Mouse (Mus musculus): ENCODE results near the gene Pnrc1. TPM values are rescaled to one million over a fixed set of nuclear protein-coding genes. Genes with fewer than 3 reads are reported as not detected.
"Not testable (repeated sequence)": the region's sequence is repeated elsewhere in the genome, so short reads cannot be mapped to it uniquely, and the experiment has no call there.

The Pnrc1 gene
- total RNA-seq (2021) (100 to 1,000 TPM; 151 to 170 TPM), polyA plus RNA-seq (2012; rRNA removed) (39.8 and 40.5 TPM in 2 replicates)
- long read RNA-seq, transcript Pnrc1-201 (2 exons, 1,648 nt): major isoform, 73 of 76 reads
- long read RNA-seq, partial matches to known transcripts: 2 of 76 reads
- long read RNA-seq, other reads (novel, unspliced or antisense): 1 of 76 reads

- peaks cover 1% of the 10 kb centered on the region for H3K4me1 ChIP-seq (ENCODE audit: control insufficient read depth, insufficient read depth, low read length)
- no peaks in the 10 kb centered on the region for H3K27me3 ChIP-seq (ENCODE audit: control insufficient read depth, insufficient read depth, low read length)
- no peak within 1 kb of the TSS for H3K9ac ChIP-seq (ENCODE audit: low read depth, low read length)
- H3K4me3 ChIP-seq: peak within 1 kb of the TSS; percentile 51
- H3K27ac ChIP-seq: peak within 1 kb of the TSS; percentile 58
- TF ChIP-seq CTCF (IDR thresholded peaks at IDR 0.05) (no peak), POLR2A (IDR thresholded peaks at IDR 0.05; ENCODE audit: insufficient read depth, low read depth, low read length) (no peak), EP300 (IDR thresholded peaks at IDR 0.05; ENCODE audit: insufficient read depth, low read depth, low read length) (no peak)
- DNase-seq: peak in 1 of 2 experiments; percentile 62
- H3K36me3 ChIP-seq (ENCODE audit: control insufficient read depth, insufficient read depth, low read length): no peaks in the 10 kb centered on the region
- 57% methylated on average over 3 of the region's 3 CpGs for WGBS
- intact Hi-C loops (cut with DNase I): loop anchor here (5.0 kb wide), 1 partner anchor 103 kb away; the partner anchor contains the start of gene Pm20d2
- H3K79me2 ChIP-seq (replicated peaks; ENCODE audit: control insufficient read depth, insufficient read depth, low read length): no peaks in the 10 kb centered on the region
These were observed at the start of gene Pnrc1 for GRCm38 (mm10) chr4:33290002-33290401. Gene Pnrc1 (minus strand): TSS chr4:33290163.

GRCm38 (mm10) chr4:33337999-33338398 is 48.0 kb upstream of the Pnrc1 start:
- H3K27me3 ChIP-seq (ENCODE audit: control insufficient read depth, insufficient read depth, low read length): no peaks in the 10 kb centered on the region
- H3K4me3 ChIP-seq: no peak overlapping the region
- intact Hi-C loops (cut with DNase I): no loop called here
- no peaks in the 10 kb centered on the region for H3K79me2 ChIP-seq (replicated peaks; ENCODE audit: control insufficient read depth, insufficient read depth, low read length)
- no peak for DNase-seq
- no peak overlapping the region for H3K27ac ChIP-seq
- no peaks in the 10 kb centered on the region for H3K4me1 ChIP-seq (ENCODE audit: control insufficient read depth, insufficient read depth, low read length)
- 73% methylated on average over 1 of the region's 1 CpGs for WGBS
- H3K36me3 ChIP-seq (ENCODE audit: control insufficient read depth, insufficient read depth, low read length): no peaks in the 10 kb centered on the region; the same call in 1 of the 2 replicates
- H3K9ac ChIP-seq (ENCODE audit: low read depth, low read length): no peak overlapping the region
- TF ChIP-seq CTCF (IDR thresholded peaks at IDR 0.05) (no peak), POLR2A (IDR thresholded peaks at IDR 0.05; ENCODE audit: insufficient read depth, low read depth, low read length) (no peak), EP300 (IDR thresholded peaks at IDR 0.05; ENCODE audit: insufficient read depth, low read depth, low read length) (no peak)

- H3K4me1 ChIP-seq (ENCODE audit: control insufficient read depth, insufficient read depth, low read length): no peaks in the 10 kb centered on the region
- WGBS: 97% methylated on average over 1 of the region's 1 CpGs
- no peak for DNase-seq
- no peak overlapping the region for H3K4me3 ChIP-seq
- H3K79me2 ChIP-seq (replicated peaks; ENCODE audit: control insufficient read depth, insufficient read depth, low read length): no peaks in the 10 kb centered on the region
- H3K27ac ChIP-seq: no peak overlapping the region
- intact Hi-C loops (cut with DNase I): no loop called here
- H3K27me3 ChIP-seq (ENCODE audit: control insufficient read depth, insufficient read depth, low read length): no peaks in the 10 kb centered on the region
- H3K9ac ChIP-seq (ENCODE audit: low read depth, low read length): no peak overlapping the region
- no peaks in the 10 kb centered on the region for H3K36me3 ChIP-seq (ENCODE audit: control insufficient read depth, insufficient read depth, low read length)
- TF ChIP-seq EP300 (IDR thresholded peaks at IDR 0.05; ENCODE audit: insufficient read depth, low read depth, low read length): no peak
These were observed 43.0 kb upstream of the Pnrc1 start for GRCm38 (mm10) chr4:33332956-33333455.

- H3K27ac ChIP-seq: no peak overlapping the region
- WGBS: 90% methylated on average over 4 of the region's 4 CpGs
- intact Hi-C loops (cut with DNase I): no loop called here
- no peaks in the 10 kb centered on the region for H3K79me2 ChIP-seq (replicated peaks; ENCODE audit: control insufficient read depth, insufficient read depth, low read length)
- no peak for DNase-seq
- H3K4me1 ChIP-seq (ENCODE audit: control insufficient read depth, insufficient read depth, low read length): no peaks in the 10 kb centered on the region
- H3K27me3 ChIP-seq (ENCODE audit: control insufficient read depth, insufficient read depth, low read length): no peaks in the 10 kb centered on the region
- no peak overlapping the region for H3K4me3 ChIP-seq
- no peak for TF ChIP-seq POLR2A (IDR thresholded peaks at IDR 0.05; ENCODE audit: insufficient read depth, low read depth, low read length)
- no peak for TF ChIP-seq EP300 (IDR thresholded peaks at IDR 0.05; ENCODE audit: insufficient read depth, low read depth, low read length)
- TF ChIP-seq CTCF (IDR thresholded peaks at IDR 0.05): no peak
- H3K9ac ChIP-seq (ENCODE audit: low read depth, low read length): no peak overlapping the region
- H3K36me3 ChIP-seq (ENCODE audit: control insufficient read depth, insufficient read depth, low read length): no peaks in the 10 kb centered on the region
These were observed 41.2 kb upstream of the Pnrc1 start for GRCm38 (mm10) chr4:33331147-33331546.

- Histone ChIP-seq H3K27me3 (ENCODE audit: control insufficient read depth, insufficient read depth, low read length) (no peaks in the 10 kb centered on the region), H3K9ac (ENCODE audit: low read depth, low read length) (no peak overlapping the region), H3K4me1 (ENCODE audit: control insufficient read depth, insufficient read depth, low read length) (no peaks in the 10 kb centered on the region), H3K27ac (no peak overlapping the region), H3K4me3 (no peak overlapping the region), H3K79me2 (replicated peaks; ENCODE audit: control insufficient read depth, insufficient read depth, low read length) (no peaks in the 10 kb centered on the region; the same call in 1 of the 2 replicates), H3K36me3 (ENCODE audit: control insufficient read depth, insufficient read depth, low read length) (peaks cover 3% of the 10 kb centered on the region; the same call in 1 of the 2 replicates)
- TF ChIP-seq EP300 (IDR thresholded peaks at IDR 0.05; ENCODE audit: insufficient read depth, low read depth, low read length): no peak
- TF ChIP-seq POLR2A (IDR thresholded peaks at IDR 0.05; ENCODE audit: insufficient read depth, low read depth, low read length): no peak
- no peak for TF ChIP-seq CTCF (IDR thresholded peaks at IDR 0.05)
- intact Hi-C loops (cut with DNase I): loop anchor here (10.0 kb wide), 1 partner anchor 1239 kb away; the partner anchor contains the start of gene Akirin2
- DNase-seq: no peak
- WGBS: 60% methylated on average over 5 of the region's 5 CpGs
These were observed 25.9 kb upstream of the Pnrc1 start for GRCm38 (mm10) chr4:33315840-33316239.

- not testable (repeated sequence) for H3K27ac ChIP-seq; H3K36me3 ChIP-seq (ENCODE audit: control insufficient read depth, insufficient read depth, low read length); H3K4me3 ChIP-seq; DNase-seq; H3K79me2 ChIP-seq (replicated peaks; ENCODE audit: control insufficient read depth, insufficient read depth, low read length); H3K9ac ChIP-seq (ENCODE audit: low read depth, low read length); H3K27me3 ChIP-seq (ENCODE audit: control insufficient read depth, insufficient read depth, low read length); H3K4me1 ChIP-seq (ENCODE audit: control insufficient read depth, insufficient read depth, low read length)
- WGBS: 99% methylated on average over 6 of the region's 8 CpGs
- intact Hi-C loops (cut with DNase I): loop anchor here (5.0 to 10.0 kb wide), 2 partner anchors 282 to 1241 kb away; partner anchors contain the start of genes Akirin2 and Ube2j1
These were observed 24.2 kb upstream of the Pnrc1 start for GRCm38 (mm10) chr4:33314150-33314549.

Measured in heart, adult 2 months (tissue).